Mouse (Mus musculus): ENCODE measurements around the gene Zfp526. TPM values are rescaled to one million over a fixed set of nuclear protein-coding genes. Genes with fewer than 3 reads are reported as not detected.

Zfp526 gene
- polyA plus RNA-seq, 1 experiment from 2014 or later, result 2.5 TPM

DNA sequence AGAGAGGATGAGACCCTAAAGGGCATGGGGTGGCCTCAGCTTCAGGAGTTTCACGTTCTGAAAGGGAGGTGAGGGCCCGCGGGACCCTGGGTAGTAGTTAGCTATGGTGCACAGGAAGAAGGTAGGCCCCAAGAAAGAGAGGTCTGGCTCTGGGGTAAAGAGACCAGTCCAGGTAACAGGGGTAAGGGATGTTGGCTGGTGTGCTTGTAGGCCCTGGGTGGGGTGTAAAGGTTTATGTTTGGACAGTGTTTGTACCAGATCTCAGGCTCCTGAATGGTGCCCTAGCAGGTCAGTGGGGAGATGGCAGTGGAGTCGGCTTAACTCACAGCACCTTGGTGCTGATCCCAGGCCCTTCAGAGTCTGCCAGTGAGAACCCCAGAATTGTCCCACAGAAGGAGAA, 47.8 kb downstream of the Zfp526 start:
- Histone ChIP-seq H3K27me3 (ENCODE audit: control insufficient read depth, insufficient read depth, low read length) (no peaks in the 10 kb centered on the region), H3K36me3 (replicated peaks; ENCODE audit: control insufficient read depth, insufficient read depth, low read depth, low read length) (peaks cover 4% of the 10 kb centered on the region; the same call in 1 of the 2 replicates), H3K27ac (replicated peaks; ENCODE audit: low read depth, low read length) (no peak overlapping the region), H3K4me2 (ENCODE audit: low read depth, low read length) (peak overlapping the region; percentile 61), H3K4me1 (ENCODE audit: control insufficient read depth, insufficient read depth, low read length) (peaks cover 5% of the 10 kb centered on the region; the same call in 1 of the 2 replicates), H3K9me3 (replicated peaks; ENCODE audit: control insufficient read depth, low read length) (no peaks in the 10 kb centered on the region), H3K9ac (replicated peaks; ENCODE audit: low read length) (peak overlapping the region; percentile 69), H3K4me3 (ENCODE audit: low read depth, low read length) (peak overlapping the region; percentile 58)
- DNase-seq (ENCODE audit: low spot score), result no peak
- WGBS, result 56% methylated on average over 4 of the region's 4 CpGs
- no peak for ATAC-seq (replicated peaks; ENCODE audit: insufficient number of reproducible peaks, low FRiP score, low TSS enrichment, low read depth)

DNA sequence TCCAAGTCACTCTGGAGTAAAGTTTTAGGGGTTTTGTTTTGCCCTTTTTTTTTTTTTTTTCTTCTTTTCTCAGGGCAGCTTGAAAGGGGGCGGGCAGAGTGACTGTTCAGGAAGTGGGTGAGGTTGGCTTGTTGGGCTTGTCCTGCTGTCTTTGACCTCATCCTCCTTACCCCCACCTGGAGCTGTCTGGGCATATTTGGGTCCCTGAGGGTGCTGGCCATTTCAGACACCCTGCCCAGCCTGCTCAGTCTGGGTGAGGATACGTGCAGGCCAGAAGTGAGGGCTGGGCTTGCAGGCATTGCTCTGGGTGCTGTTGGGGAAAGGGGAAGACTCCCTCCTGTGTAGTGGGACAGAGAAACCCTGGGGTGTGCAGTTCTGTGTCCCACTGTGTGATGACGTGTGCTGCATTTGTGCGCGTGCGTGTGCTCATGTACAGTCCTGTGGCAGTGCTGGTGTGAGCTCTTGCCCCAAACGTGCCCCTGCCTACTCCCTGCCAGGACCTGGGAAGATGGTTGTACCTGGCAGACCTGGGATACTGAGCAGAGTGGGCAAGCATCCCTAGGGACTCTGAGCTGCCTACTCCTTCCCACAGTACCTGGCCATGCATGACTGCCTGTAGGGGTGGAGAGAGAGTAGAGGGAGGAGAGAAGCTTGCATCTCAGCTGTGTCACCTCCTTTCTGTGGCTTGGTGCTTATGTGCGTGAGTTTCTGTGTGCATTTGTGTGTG, 48.5 kb downstream of the Zfp526 start:
- WGBS, result 90% methylated on average over 8 of the region's 8 CpGs
- Histone ChIP-seq H3K27me3 (ENCODE audit: control insufficient read depth, insufficient read depth, low read length) (no peaks in the 10 kb centered on the region), H3K4me2 (ENCODE audit: low read depth, low read length) (no peak overlapping the region; the same call in 1 of the 2 replicates), H3K9ac (replicated peaks; ENCODE audit: low read length) (0 out of 2 replicates have a peak overlapping the region, but pooled peaks have one; percentile 4), H3K4me1 (ENCODE audit: control insufficient read depth, insufficient read depth, low read length) (peaks cover 5% of the 10 kb centered on the region; the same call in 1 of the 2 replicates), H3K27ac (replicated peaks; ENCODE audit: low read depth, low read length) (no peak overlapping the region), H3K36me3 (replicated peaks; ENCODE audit: control insufficient read depth, insufficient read depth, low read depth, low read length) (peaks cover 4% of the 10 kb centered on the region; the same call in 1 of the 2 replicates), H3K4me3 (ENCODE audit: low read depth, low read length) (0 out of 2 replicates have a peak overlapping the region, but pooled peaks have one; percentile 3), H3K9me3 (replicated peaks; ENCODE audit: control insufficient read depth, low read length) (no peaks in the 10 kb centered on the region)
- DNase-seq (ENCODE audit: low spot score), result no peak
- ATAC-seq (replicated peaks; ENCODE audit: insufficient number of reproducible peaks, low FRiP score, low TSS enrichment, low read depth), result no peak

DNA sequence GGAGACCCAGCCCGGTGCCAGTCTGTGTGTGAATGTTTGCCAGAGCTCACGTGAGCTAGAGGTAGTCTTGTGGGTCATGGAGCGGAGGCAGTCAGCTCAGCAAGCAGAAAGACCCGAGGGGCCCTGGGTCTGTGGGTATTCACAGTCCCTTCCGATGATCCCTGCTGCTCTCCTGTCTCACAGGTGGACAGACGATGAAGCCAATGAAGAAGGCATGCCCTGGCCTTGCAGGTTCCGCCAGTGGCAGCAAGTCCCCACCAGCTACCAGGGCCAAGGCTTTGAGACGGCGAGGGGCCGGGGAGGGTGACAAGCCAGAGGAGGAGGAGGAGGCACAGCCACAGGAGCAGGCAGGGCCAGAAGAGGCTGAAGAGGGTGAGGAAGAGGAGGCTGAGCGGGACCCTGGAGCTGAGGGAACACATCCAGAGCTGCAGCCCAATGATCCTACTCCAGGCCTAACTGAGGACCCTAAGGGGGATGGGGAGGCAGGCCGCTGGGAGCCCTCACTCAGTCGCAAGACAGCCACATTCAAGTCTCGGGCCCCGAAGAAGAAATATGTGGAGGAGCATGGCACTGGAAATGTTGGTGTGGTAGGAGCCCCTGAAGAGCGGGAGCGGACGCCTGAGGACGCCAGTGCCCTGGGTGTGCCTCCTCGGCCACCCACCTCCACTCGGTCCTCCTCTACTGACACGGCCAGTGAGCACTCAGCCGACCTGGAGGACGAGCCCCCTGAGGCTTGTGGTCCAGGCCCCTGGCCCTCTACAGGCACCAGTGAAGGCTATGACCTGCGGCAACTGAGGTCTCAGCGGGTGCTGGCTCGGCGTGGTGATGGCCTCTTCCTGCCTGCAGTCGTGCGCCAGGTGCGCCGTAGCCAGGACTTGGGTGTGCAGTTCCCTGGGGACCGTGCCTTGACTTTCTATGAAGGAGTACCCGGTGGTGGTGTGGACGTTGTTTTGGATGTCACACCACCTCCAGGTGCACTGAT, 49.7 kb downstream of the Zfp526 start:
- Histone ChIP-seq H3K4me2 (ENCODE audit: low read depth, low read length) (no peak overlapping the region), H3K4me3 (ENCODE audit: low read depth, low read length) (no peak overlapping the region), H3K4me1 (ENCODE audit: control insufficient read depth, insufficient read depth, low read length) (peaks cover 5% of the 10 kb centered on the region; the same call in 1 of the 2 replicates), H3K9ac (replicated peaks; ENCODE audit: low read length) (no peak overlapping the region), H3K9me3 (replicated peaks; ENCODE audit: control insufficient read depth, low read length) (no peaks in the 10 kb centered on the region), H3K27me3 (ENCODE audit: control insufficient read depth, insufficient read depth, low read length) (no peaks in the 10 kb centered on the region), H3K36me3 (replicated peaks; ENCODE audit: control insufficient read depth, insufficient read depth, low read depth, low read length) (peaks cover 4% of the 10 kb centered on the region; the same call in 1 of the 2 replicates), H3K27ac (replicated peaks; ENCODE audit: low read depth, low read length) (no peak overlapping the region)
- DNase-seq (ENCODE audit: low spot score) (no peak), ATAC-seq (replicated peaks; ENCODE audit: insufficient number of reproducible peaks, low FRiP score, low TSS enrichment, low read depth) (no peak)
- WGBS, result 87% methylated on average over 35 of the region's 35 CpGs

DNA sequence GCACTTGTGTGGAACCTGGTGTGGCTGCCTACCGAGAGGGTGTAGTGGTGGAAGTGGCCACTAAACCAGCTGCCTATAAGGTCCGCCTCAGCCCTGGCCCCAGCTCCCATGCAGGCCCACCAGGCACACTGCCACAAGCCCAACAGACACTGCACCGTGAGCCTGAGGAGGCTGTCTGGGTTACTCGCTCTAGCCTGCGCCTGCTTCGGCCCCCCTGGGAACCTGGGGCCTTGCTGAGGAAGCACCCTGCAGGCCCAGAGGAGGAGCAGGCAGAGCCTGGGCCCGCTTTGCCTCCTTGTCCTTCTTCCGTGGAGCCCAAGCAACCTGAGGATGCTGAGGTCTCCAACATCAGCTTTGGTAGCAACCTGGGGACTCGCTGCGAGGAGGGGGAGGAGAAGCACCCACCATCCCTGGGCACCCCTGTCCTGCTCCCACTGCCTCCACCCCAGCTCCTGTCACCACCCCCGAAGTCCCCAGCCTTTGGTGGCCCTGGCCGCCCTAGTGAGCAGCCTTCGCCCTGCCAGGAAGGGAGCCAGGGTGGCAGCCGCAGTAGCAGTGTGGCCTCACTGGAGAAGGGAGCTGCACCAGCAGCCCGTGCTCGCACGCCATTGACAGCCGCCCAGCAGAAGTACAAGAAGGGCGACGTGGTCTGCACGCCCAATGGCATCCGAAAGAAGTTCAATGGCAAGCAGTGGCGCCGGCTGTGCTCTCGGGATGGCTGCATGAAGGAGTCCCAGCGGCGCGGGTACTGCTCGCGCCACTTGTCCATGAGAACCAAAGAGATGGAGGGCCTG, 50.6 kb downstream of the Zfp526 start:
- no peaks in the 10 kb centered on the region for H3K27me3 ChIP-seq (ENCODE audit: control insufficient read depth, insufficient read depth, low read length)
- no peaks in the 10 kb centered on the region for H3K9me3 ChIP-seq (replicated peaks; ENCODE audit: control insufficient read depth, low read length)
- peaks cover 4% of the 10 kb centered on the region; the same call in 1 of the 2 replicates for H3K36me3 ChIP-seq (replicated peaks; ENCODE audit: control insufficient read depth, insufficient read depth, low read depth, low read length)
- ATAC-seq (replicated peaks; ENCODE audit: insufficient number of reproducible peaks, low FRiP score, low TSS enrichment, low read depth), result no peak
- H3K4me2 ChIP-seq (ENCODE audit: low read depth, low read length), result no peak overlapping the region
- no peak overlapping the region for H3K27ac ChIP-seq (replicated peaks; ENCODE audit: low read depth, low read length)
- no peak overlapping the region for H3K9ac ChIP-seq (replicated peaks; ENCODE audit: low read length)
- 89% methylated on average over 29 of the region's 30 CpGs for WGBS
- DNase-seq (ENCODE audit: low spot score), result no peak
- no peak overlapping the region for H3K4me3 ChIP-seq (ENCODE audit: low read depth, low read length)
- H3K4me1 ChIP-seq (ENCODE audit: control insufficient read depth, insufficient read depth, low read length), result peaks cover 5% of the 10 kb centered on the region; the same call in 1 of the 2 replicates

DNA sequence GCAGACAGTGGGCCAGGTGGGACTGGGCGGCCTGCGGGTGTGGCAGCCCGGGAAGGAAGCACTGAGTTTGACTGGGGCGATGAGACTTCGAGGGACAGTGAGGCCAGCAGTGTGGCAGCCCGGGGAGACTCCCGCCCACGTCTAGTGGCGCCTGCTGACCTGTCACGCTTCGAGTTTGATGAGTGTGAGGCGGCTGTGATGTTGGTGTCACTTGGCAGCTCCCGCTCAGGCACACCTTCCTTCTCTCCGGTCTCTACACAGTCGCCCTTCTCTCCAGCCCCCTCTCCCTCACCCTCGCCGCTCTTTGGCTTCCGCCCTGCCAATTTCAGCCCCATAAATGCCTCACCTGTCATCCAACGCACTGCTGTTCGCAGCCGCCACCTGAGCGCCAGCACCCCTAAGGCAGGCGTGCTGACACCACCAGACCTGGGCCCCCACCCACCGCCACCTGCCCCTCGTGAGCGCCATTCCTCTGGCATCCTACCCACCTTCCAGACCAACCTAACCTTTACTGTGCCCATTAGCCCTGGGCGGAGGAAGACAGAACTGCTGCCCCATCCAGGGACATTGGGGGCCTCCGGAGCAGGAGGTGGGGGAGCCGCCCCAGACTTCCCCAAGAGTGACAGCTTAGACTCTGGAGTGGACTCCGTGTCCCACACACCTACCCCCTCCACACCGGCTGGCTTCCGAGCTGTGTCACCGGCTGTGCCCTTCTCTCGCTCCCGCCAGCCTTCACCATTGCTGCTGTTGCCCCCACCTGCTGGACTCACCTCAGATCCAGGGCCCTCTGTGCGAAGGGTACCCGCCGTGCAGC, 51.4 kb downstream of the Zfp526 start:
- Histone ChIP-seq H3K36me3 (replicated peaks; ENCODE audit: control insufficient read depth, insufficient read depth, low read depth, low read length) (peaks cover 4% of the 10 kb centered on the region; the same call in 1 of the 2 replicates), H3K4me2 (ENCODE audit: low read depth, low read length) (no peak overlapping the region), H3K27ac (replicated peaks; ENCODE audit: low read depth, low read length) (no peak overlapping the region), H3K9me3 (replicated peaks; ENCODE audit: control insufficient read depth, low read length) (no peaks in the 10 kb centered on the region), H3K4me3 (ENCODE audit: low read depth, low read length) (no peak overlapping the region), H3K9ac (replicated peaks; ENCODE audit: low read length) (no peak overlapping the region), H3K4me1 (ENCODE audit: control insufficient read depth, insufficient read depth, low read length) (peaks cover 8% of the 10 kb centered on the region; the same call in 1 of the 2 replicates), H3K27me3 (ENCODE audit: control insufficient read depth, insufficient read depth, low read length) (no peaks in the 10 kb centered on the region)
- ATAC-seq (replicated peaks; ENCODE audit: insufficient number of reproducible peaks, low FRiP score, low TSS enrichment, low read depth) (no peak), DNase-seq (ENCODE audit: low spot score) (no peak)
- WGBS, result 89% methylated on average over 38 of the region's 38 CpGs

DNA sequence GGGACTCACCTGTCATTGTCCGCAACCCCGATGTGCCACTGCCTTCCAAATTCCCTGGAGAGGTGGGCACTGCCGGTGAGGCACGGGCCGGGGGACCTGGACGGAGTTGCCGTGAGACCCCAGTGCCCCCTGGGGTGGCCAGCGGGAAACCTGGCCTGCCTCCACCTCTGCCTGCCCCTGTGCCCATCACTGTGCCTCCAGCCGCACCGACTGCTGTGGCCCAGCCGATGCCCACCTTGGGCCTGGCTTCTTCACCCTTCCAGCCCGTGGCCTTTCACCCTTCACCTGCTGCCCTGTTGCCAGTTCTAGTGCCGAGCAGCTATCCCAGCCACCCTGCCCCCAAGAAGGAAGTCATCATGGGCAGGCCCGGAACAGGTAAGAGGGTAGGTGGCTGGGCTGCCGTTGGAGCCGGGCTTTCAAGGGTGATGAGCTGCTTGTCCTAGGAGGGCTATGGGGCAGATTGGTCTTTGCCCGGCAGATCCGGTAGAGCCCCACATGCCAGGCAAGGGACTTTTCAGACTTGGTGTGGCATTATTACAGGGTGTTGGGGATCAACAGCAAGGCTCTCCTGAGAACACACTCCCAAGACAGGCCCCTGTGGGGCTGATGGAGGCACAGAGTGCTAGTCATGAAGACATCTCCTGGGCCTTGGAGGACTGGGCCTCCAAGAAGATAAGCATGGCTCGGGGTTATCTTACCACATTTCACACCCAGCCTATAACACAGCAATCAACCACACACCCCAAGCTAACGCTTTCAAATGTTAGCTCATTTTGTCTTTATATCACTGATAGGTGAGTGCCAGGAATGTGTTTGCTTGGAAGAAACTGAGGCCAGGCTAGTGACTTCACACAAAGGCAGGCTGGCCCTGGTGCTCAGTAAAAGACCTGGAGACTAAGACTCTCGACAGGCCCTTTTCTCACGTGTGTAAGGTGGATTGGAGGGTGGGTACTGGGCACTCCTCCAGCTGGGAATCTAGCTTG, 52.3 kb downstream of the Zfp526 start:
- WGBS, result 89% methylated on average over 22 of the region's 22 CpGs
- Histone ChIP-seq H3K4me1 (ENCODE audit: control insufficient read depth, insufficient read depth, low read length) (peaks cover 8% of the 10 kb centered on the region; the same call in 1 of the 2 replicates), H3K27me3 (ENCODE audit: control insufficient read depth, insufficient read depth, low read length) (no peaks in the 10 kb centered on the region), H3K27ac (replicated peaks; ENCODE audit: low read depth, low read length) (no peak overlapping the region), H3K36me3 (replicated peaks; ENCODE audit: control insufficient read depth, insufficient read depth, low read depth, low read length) (peaks cover 4% of the 10 kb centered on the region; the same call in 1 of the 2 replicates), H3K4me3 (ENCODE audit: low read depth, low read length) (no peak overlapping the region), H3K9me3 (replicated peaks; ENCODE audit: control insufficient read depth, low read length) (no peaks in the 10 kb centered on the region), H3K9ac (replicated peaks; ENCODE audit: low read length) (no peak overlapping the region), H3K4me2 (ENCODE audit: low read depth, low read length) (no peak overlapping the region)
- DNase-seq (ENCODE audit: low spot score) (no peak), ATAC-seq (replicated peaks; ENCODE audit: insufficient number of reproducible peaks, low FRiP score, low TSS enrichment, low read depth) (no peak)

Data from embryonic facial prominence, embryonic 11.5 days (tissue).